Mouse (Mus musculus) small intestine, adult 2 months (tissue): Measurements from ENCODE around the gene Adamts14. TPM values are rescaled to one million over a fixed set of nuclear protein-coding genes. Genes with fewer than 3 reads are reported as not detected.

Source experiments
- H3K27ac ChIP-seq: fragments of 200-500 bp; 2 replicates; pipeline ENCODE4 v1.5.1; 2012; ENCODE audit warnings: low read depth, low read length, control low read depth, inconsistent platforms; ENCODE audit not compliant: insufficient read depth
- H3K27me3 ChIP-seq: fragments of 200-500 bp; 2 replicates; pipeline ENCODE4 v1.6.1; 2012; ENCODE audit warnings: mild to moderate bottlenecking, moderate library complexity, low read length, inconsistent platforms; ENCODE audit not compliant: control insufficient read depth, insufficient read depth
- H3K36me3 ChIP-seq: fragments of 200-500 bp; 2 replicates; pipeline ENCODE4 v1.6.1; 2012; ENCODE audit warnings: mild to moderate bottlenecking, low read length, control low read depth, inconsistent platforms; ENCODE audit not compliant: control insufficient read depth, insufficient read depth
- H3K4me1 ChIP-seq: fragments of 200-500 bp; 2 replicates; pipeline ENCODE4 v1.6.1; 2012; ENCODE audit warnings: low read length, inconsistent platforms, mixed read lengths; ENCODE audit not compliant: control insufficient read depth, insufficient read depth, insufficient read length
- H3K4me3 ChIP-seq: fragments of 200-500 bp; 2 replicates; pipeline ENCODE4 v1.5.1; 2012; ENCODE audit warnings: low read depth, mild to moderate bottlenecking, control low read depth, inconsistent platforms, low read length, moderate library complexity
- CTCF ChIP-seq: fragments of 200-500 bp; IDR thresholded peaks from 2 replicates; pipeline ENCODE4 v1.5.1; 2012; ENCODE audit warnings: low read depth, mild to moderate bottlenecking, control low read depth, inconsistent platforms, low read length, moderate library complexity, mixed read lengths; ENCODE audit not compliant: insufficient replicate concordance, insufficient read length; ENCODE audit errors: extremely low read depth
- POLR2A ChIP-seq: fragments of 200-500 bp; IDR thresholded peaks from 2 replicates; pipeline ENCODE4 v1.6.1; 2012; ENCODE audit warnings: low read depth, mild to moderate bottlenecking, control low read depth, inconsistent platforms, low read length, moderate library complexity
- WGBS: fragments of 180-500 bp; shearing (Covaris S2); methylation state at CpG from one replicate; pipeline ENCODE4 v1.1.7; 2018; 5-methylcytosine and 5-hydroxymethylcytosine counted together
- polyA plus RNA-seq: library from polyadenylated mRNA; depleted of rRNA; stranded (reverse); fragments of >200 nt; gene quantifications from 2 replicates; pipeline ENCODE4 v1.2.3, GENCODE M21; 2012

The Adamts14 gene
- polyA plus RNA-seq, 1 experiment, result 1.8 TPM

- whole genome bisulfite sequencing, result 54% methylated on average over 3 of the region's 3 CpGs
- TF ChIP-seq POLR2A, result no peak
- TF ChIP-seq CTCF, result no peak
- Histone ChIP-seq H3K27me3 (no peaks in the 10 kb centered on the region; the same call in 1 of the 2 replicates), H3K4me3 (no peak within 1 kb of the TSS), H3K27ac (no peak within 1 kb of the TSS), H3K4me1 (peaks cover 5% of the 10 kb centered on the region; the same call in 1 of the 2 replicates), H3K36me3 (no peaks in the 10 kb centered on the region)
These were observed 101.6 kb downstream of the Adamts14 start, which contains the start of gene Tbata for GRCm38 (mm10) chr10:61171654-61172053. Gene Tbata, plus strand, starts transcription at chr10:61171954.

GRCm38 (mm10) chr10:61168393-61168792 lies 104.8 kb downstream of the Adamts14 start:
- WGBS, result 48% methylated on average over 2 of the region's 2 CpGs
- TF ChIP-seq POLR2A, result no peak
- no peak for TF ChIP-seq CTCF
- H3K27me3 ChIP-seq, result no peaks in the 10 kb centered on the region; the same call in 1 of the 2 replicates
- H3K36me3 ChIP-seq, result no peaks in the 10 kb centered on the region
- no peak overlapping the region for H3K4me3 ChIP-seq
- H3K27ac ChIP-seq, result no peak overlapping the region
- no peaks in the 10 kb centered on the region for H3K4me1 ChIP-seq

- H3K27ac ChIP-seq, result no peak overlapping the region
- H3K4me1 ChIP-seq, result no peaks in the 10 kb centered on the region
- H3K36me3 ChIP-seq, result no peaks in the 10 kb centered on the region
- WGBS, result 58% methylated on average over 9 of the region's 9 CpGs
- no peak overlapping the region for H3K4me3 ChIP-seq
- no peaks in the 10 kb centered on the region; the same call in 1 of the 2 replicates for H3K27me3 ChIP-seq
- TF ChIP-seq POLR2A, result no peak
- TF ChIP-seq CTCF, result no peak
These were observed 105.7 kb downstream of the Adamts14 start for GRCm38 (mm10) chr10:61167333-61168096.

GRCm38 (mm10) chr10:61162366-61162765 lies 110.9 kb downstream of the Adamts14 start:
- H3K4me1 ChIP-seq, result no peaks in the 10 kb centered on the region
- no peak for TF ChIP-seq POLR2A
- TF ChIP-seq CTCF, result no peak
- WGBS, result 66% methylated on average over 3 of the region's 3 CpGs

GRCm38 (mm10) chr10:61160671-61161070 lies 112.6 kb downstream of the Adamts14 start:
- no peaks in the 10 kb centered on the region for H3K27me3 ChIP-seq
- H3K4me3 ChIP-seq, result no peak overlapping the region
- TF ChIP-seq CTCF (no peak), POLR2A (no peak)
- H3K4me1 ChIP-seq, result no peaks in the 10 kb centered on the region
- 70% methylated on average over 4 of the region's 4 CpGs for WGBS
- no peaks in the 10 kb centered on the region for H3K36me3 ChIP-seq
- no peak overlapping the region for H3K27ac ChIP-seq

More at GRCm38 (mm10) chr10:61162366-61162765, 110.9 kb downstream of the Adamts14 start:
- H3K27me3 ChIP-seq, result no peaks in the 10 kb centered on the region
- no peaks in the 10 kb centered on the region for H3K36me3 ChIP-seq
- H3K27ac ChIP-seq, result no peak overlapping the region
- H3K4me3 ChIP-seq, result no peak overlapping the region

- TF ChIP-seq POLR2A (no peak), CTCF (no peak)
- no peaks in the 10 kb centered on the region for H3K27me3 ChIP-seq
- H3K27ac ChIP-seq, result no peak overlapping the region
- no peak overlapping the region for H3K4me3 ChIP-seq
- WGBS, result 38% methylated on average over 7 of the region's 7 CpGs
- no peaks in the 10 kb centered on the region for H3K36me3 ChIP-seq
- no peaks in the 10 kb centered on the region for H3K4me1 ChIP-seq
These were observed 113.1 kb downstream of the Adamts14 start for GRCm38 (mm10) chr10:61160089-61160488.

GRCm38 (mm10) chr10:61158594-61158993 lies 114.6 kb downstream of the Adamts14 start:
- Histone ChIP-seq H3K36me3 (no peaks in the 10 kb centered on the region), H3K27ac (no peak overlapping the region), H3K4me3 (no peak overlapping the region), H3K27me3 (no peaks in the 10 kb centered on the region), H3K4me1 (no peaks in the 10 kb centered on the region)
- TF ChIP-seq POLR2A (no peak), CTCF (no peak)
- WGBS, result 28% methylated on average over 3 of the region's 3 CpGs
